Mouse (Mus musculus): ENCODE measurements around the gene Slc6a19.
"Not testable (repeated sequence)": the region's sequence is repeated elsewhere in the genome, so short reads cannot be mapped to it uniquely, and the experiment has no call there.

The Slc6a19 gene

DNA sequence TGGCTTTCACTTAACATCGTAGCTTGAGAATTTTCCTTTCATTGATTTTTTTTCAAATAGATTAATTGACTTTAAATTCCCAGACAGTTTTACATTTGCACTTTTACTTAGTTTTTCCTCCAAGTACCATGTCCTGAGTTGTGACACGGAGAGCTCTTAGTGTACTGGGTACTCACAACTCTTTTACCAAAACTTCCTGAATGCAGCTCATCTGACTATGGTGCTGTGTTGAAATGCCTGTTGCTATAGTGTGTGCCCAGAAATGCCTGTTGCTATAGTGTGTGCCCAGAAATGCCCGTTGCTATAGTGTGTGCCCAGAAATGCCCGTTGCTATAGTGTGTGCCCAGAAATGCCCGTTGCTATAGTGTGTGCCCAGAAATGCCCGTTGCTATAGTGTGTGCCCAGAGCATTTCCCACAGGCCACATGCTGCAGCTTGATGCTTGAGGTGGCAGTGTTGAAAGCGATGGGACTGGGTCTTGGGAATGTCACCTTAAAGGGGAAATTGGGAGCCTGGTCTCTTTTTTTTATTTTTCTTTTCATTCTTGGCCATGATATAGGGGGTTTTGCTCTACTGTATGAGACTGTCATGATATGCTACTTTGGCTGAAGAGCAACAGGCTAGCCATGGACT is at the start of gene Slc6a19:
TSS of gene Slc6a19 (minus strand) at position 172 of the 632 bp plus-strand sequence.
- DNase-seq (ENCODE audit: low read depth), result no peak

DNA sequence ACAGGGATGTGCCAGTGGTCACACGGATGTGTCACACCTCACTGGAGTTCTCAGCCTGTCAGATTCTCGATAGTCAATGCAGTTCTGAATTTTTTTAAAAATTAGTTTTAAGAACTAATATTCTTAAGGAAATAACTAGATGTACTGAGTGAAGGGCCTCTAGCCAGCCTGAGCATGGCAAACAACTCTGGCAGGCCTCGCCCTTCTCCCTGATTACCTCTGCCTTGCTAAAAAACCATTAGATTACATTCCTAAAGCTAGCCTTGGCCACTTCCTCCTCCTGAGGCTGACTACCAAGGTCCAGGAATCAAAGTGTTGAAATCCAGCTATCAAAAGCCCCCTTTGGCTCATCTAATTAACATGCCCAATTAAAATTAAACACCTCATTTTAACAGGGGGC is 46.6 kb upstream of the Slc6a19 start:
- DNase-seq (ENCODE audit: low read depth), result no peak

DNA sequence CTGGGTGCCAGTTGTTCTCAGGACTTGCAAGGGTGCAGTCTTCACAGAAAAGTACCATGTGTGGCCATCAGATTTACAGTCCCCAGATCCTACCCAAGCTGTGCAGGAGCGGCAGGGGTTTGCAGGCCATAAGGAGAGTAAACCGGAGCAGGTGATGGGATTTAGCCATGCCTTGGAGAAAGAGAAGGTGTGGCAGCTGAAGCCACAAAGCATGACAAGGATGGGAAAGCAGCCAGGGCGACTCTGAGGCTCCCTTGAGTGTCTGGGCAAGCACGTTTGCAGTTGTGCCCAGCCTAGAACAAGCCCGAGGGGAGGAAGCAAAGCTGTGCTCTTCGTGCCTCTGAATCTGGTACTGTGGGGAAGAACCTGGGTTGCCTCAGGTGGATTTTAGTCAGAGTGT is 45.8 kb upstream of the Slc6a19 start:
- DNase-seq (ENCODE audit: low read depth), result no peak

DNA sequence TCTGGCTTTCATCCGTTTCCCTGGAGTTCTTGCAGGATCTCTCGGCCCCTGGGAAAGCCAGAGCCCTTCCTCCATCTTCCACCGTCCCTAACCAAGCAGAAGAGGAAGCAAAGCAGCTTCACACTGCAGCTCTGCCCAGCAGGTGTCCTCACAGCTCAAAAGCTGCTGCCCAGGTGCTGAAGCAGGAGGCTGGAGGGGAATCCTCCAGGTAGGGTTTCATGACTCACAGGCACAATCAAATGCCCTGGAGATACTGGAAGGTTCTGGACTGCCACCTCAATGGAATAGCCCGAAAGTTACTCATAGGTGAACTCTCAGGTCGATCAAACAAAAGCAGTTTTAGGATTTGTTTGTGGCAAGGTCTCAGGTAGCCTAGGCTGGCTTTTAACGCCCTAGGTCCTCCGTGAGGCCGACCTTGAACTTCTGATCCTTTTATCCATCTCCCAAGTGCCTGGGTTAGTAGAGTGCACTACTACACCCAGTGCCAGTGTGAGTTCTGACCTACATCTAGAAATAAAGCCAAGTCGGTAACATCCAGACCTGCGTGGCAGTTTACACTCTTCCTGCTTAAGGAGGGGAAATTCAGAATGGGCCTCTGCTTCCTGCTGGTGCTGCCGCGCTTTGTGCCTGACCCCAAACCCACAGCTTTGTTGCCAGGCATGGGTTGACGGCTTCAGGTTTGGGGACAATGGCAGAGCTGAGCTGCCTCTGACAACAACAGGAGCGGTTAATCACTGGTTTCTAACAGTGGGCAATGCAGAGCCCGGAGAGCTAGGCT is 44.2 kb upstream of the Slc6a19 start:
- DNase-seq (ENCODE audit: low read depth), result peak; percentile 65

DNA sequence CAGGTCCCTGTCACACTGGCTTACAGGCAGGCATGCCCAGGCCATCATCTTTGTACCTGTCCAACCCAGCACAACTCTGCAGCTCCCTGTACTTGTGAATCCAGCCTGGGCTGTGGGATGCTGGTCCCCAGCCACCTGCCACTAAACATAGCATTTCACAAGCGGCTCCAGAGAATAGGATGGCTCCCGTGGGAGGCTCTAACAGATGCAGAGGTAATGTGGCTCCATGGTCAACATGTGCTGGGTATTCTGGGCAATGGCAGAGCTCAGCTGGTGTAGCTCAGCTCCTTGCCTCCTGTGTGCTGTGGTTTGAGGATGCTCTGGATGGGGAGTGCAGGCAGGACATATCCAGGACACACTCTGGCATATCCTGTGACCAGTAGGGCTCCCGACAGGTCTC is 39.0 kb upstream of the Slc6a19 start:
- DNase-seq (ENCODE audit: low read depth), result no peak

DNA sequence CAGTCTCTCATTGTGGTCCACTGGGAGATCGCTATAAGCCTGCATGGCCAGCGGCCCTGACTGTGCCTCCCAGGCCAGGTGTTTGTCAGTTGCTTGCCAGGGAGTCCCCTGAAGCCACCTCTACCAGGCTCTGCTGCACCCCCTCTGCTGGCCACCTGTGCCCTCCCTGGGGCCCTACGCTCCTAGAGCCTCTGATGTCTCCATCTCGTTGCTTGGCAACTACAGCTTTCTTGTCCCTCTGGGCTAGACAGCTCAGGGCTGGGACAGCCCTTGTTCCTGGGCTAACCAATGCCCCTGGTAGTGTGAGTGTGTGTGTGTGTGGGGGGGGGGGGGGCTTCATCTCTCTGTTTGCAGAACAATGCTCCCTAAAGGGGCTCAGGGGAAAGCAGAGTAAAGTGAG is 38.3 kb upstream of the Slc6a19 start:
- no peak for DNase-seq (ENCODE audit: low read depth)

DNA sequence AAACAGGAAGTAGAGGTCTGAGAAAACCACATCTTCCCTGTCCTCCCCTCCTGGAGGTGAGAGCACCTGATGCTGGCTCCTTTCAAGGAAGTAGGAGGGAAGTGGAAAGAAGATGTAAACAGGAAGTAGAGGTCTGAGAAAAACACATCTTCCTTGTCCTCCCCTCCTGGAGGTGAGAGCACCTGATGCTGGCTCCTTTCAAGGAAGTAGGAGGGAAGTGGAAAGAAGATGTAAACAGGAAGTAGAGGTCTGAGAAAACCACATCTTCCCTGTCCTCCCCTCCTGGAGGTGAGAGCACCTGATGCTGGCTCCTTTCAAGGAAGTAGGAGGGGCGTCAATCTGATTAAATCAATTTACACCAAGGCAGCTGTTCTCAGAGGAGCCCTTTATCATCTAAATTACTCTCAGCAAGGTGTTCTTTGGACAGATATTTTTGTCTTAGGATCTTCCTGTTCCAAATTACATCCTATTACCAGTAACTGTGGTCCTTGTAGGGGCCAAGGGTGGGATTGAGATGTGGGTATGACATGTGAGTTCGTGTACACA is 35.8 kb upstream of the Slc6a19 start:
- DNase-seq (ENCODE audit: low read depth), result not testable (repeated sequence)

DNA sequence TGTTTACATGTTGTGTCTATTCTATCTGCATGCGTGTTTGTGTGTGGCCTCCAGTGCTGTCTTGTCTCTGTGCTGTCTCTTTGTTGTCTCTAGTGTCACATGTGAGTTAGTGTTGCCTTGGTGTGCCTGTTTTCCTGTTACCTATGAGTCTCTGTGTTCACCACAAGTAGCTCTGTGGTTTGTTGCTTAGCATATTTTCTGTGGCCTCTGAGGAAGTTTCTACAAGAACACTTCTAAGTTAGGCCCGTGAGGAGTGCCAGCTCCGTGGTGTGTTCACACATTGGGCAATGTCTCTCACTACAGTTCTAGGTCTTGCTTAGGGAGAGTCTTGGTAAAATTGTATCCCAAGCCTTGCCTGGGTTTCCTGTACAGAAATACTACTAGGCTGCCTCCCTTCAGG is 32.3 kb upstream of the Slc6a19 start:
- peak; percentile 79 for DNase-seq (ENCODE audit: low read depth)

DNA sequence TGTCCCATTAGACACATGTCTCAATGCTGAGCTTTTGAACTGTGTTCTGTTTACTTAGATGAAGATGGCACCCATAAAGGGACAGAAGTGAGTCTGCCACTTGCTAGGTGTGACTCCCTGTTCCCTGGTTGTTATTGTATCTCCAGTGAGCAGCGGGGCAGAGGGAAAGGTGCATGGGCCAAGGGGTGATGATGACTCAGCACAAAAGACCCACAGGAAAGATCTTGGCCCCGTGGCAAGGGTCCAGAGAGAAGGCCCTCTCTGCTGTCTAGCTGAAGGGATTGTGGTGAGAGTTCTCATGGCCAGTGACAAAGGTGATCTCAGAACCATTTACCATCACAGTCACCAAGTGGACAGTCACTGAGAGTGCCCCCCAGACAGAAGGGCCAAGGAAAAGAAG is 31.3 kb upstream of the Slc6a19 start:
- DNase-seq (ENCODE audit: low read depth), result no peak

DNA sequence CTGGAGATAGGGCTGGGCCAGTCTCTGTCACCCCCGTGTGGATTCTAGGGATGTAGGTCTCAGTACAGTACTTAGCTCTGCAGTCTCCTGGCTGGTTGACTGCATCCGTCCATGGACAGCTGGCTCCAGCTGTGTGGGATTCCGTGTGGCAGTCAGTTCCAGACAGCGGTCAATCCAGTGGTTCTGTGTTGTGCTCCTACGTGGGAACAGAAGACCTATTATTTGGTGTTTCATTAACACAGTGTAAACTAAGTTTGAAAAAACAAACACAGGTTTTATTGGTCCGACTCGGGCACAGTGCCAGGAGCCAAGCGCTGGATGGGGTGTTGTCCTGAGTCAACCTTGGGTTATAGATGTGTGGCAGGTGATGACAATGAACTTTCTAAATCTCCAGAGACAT is 30.6 kb upstream of the Slc6a19 start:
- DNase-seq (ENCODE audit: low read depth), result no peak

DNA sequence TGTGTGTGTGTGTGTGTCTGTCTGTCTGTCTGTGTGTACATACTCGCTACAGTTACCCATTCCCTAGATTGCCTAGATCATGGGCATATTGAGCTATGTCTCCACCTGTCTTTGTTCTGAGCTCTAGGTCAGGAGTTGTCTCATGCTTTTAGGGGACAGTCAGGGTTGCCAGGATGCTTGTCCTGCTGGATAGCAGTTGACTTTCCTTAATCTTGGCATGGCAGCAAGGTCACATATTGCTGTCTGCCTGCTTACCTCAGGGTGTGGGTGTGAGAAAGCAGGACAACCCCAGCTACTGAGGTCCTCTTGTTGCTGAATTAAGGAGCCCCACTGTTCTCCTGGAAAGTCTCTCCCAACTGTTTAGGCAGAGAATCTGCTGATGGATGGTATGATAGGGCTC is 29.7 kb upstream of the Slc6a19 start:
- DNase-seq (ENCODE audit: low read depth), result no peak

DNA sequence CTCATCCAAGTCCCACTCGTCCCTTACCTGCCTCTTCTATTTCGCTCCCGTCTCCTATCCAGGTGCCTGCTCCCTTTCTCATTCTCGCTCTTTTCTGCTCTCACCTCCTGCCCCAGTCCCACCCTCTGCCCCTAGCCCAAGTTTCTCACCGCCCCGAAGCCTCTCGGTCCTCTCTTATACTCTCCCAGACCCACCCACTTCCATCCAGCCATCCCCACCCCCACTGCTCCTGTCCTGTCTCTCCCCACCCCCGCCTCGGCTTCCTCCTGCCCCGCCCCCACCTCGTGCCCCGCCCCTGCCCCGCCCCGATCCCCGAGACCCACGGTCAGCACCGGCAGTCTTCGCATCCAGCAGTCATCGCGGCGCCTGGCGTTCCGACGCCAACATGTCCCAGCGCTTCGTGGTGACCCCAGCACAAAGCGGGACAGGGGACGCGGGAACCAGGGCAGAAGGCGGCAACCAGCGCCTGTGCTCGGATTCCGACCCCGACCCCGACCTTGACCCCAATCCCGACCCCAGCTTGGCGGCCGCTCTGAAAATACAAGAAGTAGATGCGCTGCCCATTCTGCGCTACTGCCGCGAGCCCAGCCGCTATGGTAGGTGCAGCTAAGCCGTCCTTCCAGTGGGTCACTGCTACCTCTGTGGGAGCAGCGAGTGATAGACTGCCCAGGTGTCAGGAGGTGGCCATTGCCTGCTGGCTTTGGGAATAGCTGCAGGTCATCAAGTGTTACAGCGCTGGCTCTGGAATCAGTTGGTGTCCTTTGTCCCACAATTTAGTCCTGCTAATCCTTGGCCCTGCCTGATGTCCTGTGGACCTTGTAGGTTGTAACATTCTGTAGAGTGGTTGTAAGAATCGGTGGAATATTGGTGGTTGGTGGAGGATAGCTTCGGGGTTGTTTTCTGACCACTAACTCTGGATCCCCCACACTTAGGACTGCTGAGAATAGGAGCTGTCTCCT is 28.4 kb upstream of the Slc6a19 start, which contains the start of gene Slc12a7:
TSS of gene Slc12a7 (plus strand) at position 353 of the 959 bp plus-strand sequence.
- DNase-seq (ENCODE audit: low read depth), result peak; percentile 62

DNA sequence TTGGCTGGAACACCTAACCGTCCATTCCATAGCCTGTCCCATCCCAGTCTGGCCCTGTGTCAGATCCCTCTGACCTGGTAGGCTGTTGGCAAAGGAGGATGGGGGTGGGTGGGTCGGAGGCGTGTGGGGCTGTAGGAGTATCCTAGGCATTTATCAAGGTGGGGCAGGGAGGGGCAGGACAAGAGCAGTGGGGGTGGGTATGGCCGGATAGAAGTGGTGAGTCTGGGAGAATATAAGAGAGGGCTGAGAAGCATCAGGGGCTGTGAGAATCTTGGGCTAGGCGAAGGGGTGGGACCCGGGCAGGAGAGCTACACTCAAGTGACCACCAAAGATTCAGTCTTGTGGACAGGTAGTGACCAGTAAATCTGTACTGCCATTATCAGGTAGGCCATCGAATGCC is 27.6 kb upstream of the Slc6a19 start:
- no peak for DNase-seq (ENCODE audit: low read depth)

DNA sequence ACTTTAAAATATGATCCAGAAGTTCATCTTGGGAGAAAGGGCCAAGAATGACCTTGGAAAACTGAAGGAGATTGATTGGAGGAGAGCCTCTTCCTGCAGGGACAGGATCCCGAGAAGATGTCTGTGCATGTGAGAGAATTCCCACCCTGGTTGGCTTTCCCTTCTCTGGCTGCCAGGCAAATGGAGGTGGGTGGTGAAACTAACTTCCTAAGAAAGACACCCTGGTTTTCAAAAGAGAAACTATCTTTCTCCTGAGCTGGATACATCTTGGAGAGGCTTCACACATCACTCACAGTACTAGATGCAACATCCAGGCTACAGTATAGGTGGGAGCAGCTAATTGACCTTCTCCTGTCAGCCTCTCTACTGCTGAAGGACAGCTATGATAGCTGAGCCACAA is 26.2 kb upstream of the Slc6a19 start:
- no peak for DNase-seq (ENCODE audit: low read depth)

DNA sequence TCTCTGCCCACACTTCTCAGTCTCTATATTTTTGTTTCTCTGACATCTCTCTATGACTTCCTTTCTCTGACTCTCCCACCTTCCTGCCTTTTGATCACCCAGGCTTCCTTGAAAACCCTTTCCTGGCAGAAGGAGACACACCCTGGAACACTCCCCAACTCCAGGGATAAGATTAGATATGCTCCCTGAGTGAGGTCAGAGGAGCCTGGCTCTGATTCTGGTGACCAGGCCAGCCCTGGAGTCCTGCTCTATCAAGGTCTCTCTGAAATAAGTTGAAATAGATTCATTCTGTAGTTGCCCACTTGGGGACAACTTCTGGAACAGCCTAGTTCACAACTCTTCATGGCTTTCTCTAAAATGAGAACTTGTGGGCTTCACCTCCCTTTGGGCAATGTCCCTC is 24.0 kb upstream of the Slc6a19 start:
- no peak for DNase-seq (ENCODE audit: low read depth)

DNA sequence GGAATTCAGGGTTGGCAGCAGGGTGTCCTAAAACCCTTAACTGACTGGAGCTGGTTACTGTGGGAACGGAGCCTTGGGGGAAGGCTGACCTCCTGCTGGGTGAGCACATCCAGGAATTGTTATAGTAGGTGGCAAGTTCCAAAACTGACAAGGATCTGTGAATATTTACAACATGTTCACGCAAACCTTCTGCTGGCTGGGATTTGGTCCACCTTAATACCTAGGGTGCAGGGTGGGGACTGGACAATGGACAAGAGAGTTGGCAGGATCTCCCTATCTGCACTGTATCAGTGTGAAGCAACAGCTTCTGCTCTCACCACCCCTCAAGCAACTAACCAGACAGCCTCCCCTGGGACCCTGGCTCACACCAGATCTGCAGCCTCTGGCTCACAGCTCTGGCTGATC is 23.0 kb upstream of the Slc6a19 start:
- no peak for DNase-seq (ENCODE audit: low read depth)

DNA sequence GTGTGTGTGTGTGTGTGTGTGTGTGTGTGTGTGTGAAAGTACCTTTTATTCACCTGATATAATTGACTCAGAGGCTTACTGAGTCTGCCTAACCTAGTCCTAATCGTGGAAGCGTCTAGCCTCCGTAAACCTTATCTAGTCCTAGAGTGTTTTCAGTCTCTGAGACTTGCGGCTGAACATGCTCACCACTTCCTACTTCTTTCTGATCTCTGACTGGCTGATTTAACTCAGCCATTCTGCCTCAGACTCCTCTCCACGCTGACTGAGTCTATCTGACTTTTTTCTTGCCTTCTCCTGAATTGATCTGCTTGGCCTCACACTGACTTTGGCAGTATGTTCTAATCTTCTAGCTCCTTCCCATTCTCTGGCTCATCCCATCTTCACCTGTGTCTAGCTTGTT is 20.6 kb upstream of the Slc6a19 start:
- peak; percentile 76 for DNase-seq (ENCODE audit: low read depth)

DNA sequence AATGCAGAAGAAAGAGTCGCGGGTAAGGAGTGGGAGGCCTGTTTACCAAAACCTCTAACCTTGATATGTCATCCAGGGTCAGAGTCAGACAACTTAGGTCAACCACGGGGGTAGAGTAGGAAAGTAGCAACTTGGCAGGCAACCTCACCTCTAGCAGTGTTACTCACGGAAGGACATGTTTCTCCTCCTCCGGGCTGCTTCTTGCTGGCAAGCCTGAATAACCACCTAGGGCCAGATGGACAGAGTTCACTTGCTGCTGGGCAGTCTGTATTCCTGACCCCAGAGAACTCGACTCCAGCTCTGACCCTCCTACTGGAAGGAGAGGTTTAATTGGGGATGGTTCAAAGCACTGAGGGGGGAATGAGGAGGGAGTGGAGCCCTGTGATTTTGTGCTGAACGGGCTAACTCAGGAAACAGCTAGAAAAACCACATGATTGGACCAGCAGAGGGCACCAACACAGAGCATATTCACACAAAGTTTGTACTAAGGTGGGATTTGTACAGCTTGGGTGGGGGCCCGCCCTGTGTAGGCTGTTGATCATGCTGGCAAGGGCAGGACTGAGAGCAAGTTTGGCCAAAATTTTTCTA is 18.5 kb upstream of the Slc6a19 start:
- DNase-seq (ENCODE audit: low read depth), result peak; percentile 70

DNA sequence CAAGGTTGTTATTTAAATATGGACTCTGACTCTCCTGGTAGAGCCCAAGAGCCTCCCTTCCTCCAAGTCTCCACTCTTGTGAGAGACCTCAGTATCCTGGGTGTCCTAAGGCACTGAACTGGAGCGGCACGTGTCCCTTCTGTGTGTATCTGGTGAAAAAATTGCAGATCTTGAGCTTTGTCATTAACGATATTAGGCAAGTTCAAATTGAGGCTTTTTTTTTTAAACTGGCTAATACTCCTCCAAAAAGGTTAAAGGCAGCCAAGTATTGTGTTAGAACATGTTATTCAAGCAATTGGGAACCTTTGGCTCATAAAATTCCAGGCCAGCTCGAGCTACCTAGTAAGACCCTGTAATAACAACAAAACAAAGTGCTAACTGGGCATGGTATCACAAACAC is 15.6 kb upstream of the Slc6a19 start:
- no peak for DNase-seq (ENCODE audit: low read depth)

DNA sequence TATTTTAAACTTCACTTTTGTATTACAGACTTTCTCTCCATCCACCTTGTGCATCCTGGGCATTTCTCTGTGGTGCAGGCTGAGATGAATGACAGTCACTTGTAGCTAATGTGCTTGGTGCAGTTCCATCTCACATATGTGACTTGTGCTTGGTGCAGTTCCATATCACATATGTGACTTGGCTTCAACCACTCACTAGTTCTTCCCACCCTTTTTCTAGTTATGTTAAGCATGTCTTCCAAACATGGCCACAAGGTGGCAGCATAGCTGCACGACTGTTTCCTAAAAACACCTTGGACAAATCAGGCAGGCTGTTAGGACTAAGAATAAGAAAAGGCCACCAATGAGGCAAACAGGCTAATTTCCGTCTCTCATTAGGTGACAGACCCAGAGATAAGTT is 13.6 kb upstream of the Slc6a19 start:
- peak; percentile 94 for DNase-seq (ENCODE audit: low read depth)

DNA sequence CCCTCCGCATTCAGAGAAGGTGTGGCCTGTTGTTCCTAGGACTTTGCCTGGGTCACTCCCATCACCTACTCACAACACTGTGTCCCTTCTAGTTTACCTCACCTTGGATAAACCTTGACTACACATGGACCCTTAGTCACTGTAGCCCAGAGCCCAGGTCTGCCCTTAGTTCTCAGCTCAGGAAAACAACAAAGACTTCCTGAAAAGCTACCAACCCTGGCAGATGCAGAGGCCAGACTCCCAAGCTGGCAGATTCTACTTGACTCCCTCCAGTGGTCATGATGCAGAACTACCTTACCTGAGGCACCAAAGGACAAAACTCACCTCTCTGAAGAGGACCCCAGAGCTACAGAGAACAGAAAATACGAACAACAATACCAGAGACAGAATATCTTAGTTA is 9.4 kb upstream of the Slc6a19 start:
- peak; percentile 67 for DNase-seq (ENCODE audit: low read depth)

DNA sequence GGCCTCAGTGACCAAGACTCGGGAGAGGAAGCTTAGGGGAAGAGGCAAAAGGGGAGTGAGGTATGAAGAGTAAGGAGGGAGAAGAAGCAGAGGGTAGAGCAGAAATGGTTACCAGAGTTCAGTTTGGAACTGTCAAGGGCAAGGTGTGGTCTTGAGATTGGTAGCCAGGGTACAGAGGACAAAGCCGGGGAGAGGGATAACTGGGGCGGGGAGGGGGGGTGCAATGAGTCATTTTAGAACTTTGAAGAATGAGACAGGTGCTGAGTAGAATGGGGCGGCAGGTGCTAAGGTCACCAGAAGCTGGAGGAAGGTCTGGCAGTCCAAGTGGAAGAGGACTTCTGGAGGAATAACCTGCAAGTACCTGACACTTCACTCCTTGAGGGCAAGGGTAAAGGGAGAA is 8.5 kb upstream of the Slc6a19 start:
- no peak for DNase-seq (ENCODE audit: low read depth)
